Mouse (Mus musculus) mesoderm, embryonic 11.5 days (tissue): ENCODE measurements at regions not wholly inside any gene's neighbourhood (a gene's known extent, or its start where the extent isn't known, plus 50 kb on each side); places are given as distances from the start of the nearest gene placed in this dataset.
"Not testable (repeated sequence)": the region's sequence is repeated elsewhere in the genome, so short reads cannot be mapped to it uniquely, and the experiment has no call there.

ENCODE experiments used
- DNase-seq: peaks from one replicate; pipeline ENCODE4 v3.0.0-alpha.2; 2012; ENCODE audit warnings: low read depth, low spot score

DNA sequence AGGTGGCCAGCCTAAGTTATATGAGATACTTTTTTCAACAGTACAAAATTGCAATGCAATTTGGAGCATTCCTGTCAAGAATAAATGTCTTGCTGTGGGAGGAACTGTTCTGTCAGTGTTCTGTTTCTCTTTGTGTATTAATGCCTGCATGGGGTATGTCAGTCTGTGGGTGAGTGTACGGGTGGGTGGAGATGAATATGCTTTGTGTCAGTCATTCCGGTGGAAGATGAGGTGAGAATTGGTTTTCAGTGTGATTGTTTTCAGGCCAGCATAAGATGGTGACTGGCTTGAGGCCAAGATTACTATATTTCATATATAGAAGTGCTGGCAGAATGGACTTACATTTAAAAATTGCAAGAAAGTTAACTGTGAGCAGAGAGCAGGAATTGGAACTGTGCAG, 184.0 kb downstream of the Frk start:
- DNase-seq, result no peak

DNA sequence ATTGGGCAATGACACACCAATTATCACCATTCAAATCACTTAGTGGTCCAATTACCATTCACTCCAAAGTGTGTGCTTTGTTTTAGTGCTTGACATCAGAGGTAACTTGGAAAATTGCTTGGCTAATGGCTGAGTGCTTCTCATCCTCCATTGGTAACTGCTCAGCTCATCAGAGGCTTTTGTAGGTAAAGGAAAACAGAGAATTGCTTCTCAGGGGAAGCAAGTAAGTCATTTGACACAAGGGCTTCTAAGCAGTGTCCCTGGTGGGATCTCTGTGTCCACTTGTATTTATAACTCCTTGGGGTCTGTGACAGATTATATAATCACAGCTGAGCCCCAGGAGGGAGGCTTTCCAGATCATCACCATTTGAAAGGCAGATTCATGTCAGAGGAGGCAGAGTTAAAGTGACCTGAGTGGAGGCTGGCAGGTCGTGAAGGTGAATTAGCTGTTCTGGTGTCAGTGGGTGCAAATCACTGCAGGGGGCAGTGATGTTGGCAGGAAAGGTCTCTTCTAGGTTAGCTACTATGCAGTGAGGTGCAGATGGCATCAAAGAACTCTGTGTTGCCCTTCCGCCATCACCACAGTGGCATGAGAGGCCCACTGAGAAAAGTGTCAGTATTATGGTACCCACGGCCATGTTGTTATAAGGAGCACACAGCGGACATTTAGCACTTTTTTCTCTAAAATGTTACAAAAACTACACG, 184.7 kb downstream of the Frk start:
- peak; percentile 22 for DNase-seq

DNA sequence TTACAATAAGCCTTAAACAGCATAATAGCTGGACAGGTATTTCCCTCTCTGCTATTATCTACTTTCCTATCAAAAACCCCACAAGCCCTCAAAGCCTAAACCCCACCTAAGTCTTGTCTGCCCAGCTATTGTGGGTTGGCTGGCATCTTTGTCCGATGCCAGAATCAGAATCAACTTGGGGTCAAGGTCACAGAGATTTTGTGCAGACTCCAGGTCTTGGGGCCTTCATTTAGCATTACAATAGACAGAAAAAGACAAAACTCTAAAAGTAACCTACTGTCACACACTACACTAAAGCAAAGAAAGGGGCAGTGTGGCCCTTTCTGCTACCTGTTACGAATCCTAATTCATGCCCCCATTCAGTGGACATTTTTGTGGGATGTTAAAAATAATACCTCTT, 188.6 kb downstream of the Frk start:
- DNase-seq, result no peak

DNA sequence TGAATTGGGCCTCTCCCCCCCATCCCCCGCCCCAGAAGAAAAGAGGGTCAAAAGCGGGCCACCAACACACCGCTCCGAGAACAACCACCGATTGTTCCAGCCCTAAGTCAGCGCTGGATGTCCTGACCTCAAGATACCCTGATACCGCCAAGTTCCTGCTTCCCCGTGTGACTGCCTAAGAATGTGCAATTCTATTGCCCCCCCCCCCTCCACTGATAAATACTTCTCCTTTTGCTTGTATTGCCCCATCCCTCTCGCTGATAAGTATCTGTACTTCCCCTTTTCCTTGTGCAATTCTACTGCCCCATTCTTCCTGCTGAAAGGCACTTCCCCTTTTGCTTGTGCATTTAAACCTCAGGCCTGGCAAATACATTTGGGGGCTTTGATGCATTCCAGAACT, 216.2 kb downstream of the Frk start:
- DNase-seq, result not testable (repeated sequence)

DNA sequence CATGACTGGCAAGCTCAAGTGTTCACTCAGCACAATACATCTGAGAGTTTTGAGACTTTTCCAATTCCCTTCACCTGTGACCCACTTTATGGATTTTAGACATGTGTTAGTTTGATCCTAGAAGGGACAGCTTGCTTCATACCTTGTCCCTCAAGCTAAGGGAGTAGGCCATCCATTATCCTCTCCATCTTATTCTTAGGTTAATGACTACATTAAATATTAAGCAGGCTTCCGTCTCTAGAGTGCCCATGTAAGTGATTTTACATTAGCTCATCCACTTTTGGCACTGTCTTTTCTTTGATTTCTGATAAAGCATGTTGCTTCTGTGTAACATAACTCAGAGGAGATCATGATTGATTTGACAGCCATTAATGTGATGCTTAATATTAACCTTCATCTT, 218.8 kb downstream of the Frk start:
- DNase-seq, result no peak

DNA sequence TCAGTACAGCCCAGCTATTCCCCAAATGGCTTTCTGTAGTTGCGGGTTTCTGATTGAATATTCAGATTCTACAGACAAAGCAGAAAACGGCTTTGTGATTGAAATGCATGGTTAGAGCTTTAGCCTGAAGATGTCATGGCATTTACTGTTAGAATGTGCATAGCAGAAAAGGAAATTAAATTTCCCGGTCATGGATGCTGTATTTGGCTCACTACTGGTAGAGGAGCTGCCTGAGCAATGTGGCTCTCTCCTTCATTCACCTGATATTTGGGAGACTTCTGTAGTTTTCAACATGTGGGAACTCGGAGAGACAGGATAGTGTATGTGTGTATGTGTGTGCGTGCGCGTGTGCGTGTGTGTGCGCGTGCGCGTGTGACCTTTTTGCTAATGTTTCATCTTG, 222.2 kb downstream of the Frk start:
- no peak for DNase-seq

DNA sequence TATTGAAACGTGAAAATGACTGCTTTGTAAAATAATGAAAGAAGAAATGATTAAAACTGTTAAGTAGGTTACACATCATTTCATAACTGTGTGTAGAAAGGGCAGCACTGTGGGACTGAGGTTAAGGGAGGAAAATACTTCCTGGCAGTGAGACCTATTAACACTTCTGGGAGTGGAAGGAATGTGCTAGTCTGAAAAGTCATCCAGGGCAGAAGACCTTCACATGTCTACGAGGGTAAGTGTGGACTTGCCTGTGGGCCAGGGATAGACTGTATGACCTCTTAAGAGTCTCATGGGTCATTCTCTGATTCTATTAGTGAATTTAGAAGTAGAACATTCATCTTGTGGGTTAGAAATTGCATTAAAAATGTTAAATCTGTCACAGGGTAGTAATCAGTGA, 248.1 kb downstream of the Frk start:
- DNase-seq, result no peak

DNA sequence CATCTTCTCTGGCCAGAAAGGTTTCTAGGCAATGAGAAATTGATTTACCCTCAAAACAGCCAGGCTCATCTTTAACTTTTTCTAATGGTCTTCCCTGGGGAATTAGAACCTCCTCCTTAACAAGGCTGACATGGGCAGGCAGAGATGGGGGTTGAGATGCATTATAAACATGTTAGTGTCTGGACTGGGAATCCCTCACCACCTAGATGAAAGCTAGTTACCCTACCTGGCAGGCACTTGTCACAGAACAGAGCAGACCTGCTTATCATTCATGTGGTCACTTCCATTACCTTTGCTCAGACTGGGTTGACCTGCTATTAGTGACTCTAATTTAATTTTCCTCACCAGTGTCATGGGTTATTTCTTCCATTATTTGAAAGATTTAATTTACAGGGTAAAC, 279.2 kb downstream of the Frk start:
- no peak for DNase-seq

DNA sequence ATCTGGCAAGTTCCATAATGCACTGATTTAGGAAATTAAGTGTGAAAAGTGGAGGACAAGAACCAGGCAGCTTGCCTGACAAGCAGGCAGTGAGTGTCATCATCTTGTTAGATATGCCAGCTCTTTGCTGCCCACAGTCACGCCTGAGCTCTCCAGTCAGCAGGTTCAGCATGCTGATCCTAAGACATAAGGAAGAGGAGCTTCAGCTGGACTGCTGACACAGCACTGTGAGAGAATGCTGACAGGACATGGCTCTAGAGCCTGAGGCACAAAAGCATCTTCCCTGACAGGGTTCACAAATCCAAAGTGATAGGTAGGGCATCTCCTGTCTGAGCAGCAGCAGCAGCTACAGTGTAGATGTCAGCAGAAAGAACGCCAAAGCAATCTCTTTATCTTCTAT, 308.9 kb downstream of the Frk start:
- DNase-seq, result no peak

DNA sequence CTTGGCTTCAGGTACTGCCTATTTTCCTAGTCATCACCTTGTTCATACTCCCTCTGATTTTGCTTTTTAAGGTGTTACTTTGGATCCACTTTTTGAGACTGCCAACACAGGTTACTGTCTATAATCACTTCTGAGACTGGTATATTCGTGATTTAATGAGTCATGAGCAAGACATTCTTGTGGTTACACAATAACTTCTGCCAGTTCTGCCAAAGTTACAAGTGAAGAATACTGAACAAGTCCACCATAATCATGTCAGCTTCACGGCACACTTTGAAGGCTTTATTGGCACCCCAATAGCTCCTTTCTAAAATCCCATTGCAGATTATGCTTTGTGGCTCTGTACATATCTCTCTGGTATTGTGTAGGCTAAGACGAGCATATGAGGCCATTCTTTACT, 327.9 kb downstream of the Frk start:
- DNase-seq, result no peak

DNA sequence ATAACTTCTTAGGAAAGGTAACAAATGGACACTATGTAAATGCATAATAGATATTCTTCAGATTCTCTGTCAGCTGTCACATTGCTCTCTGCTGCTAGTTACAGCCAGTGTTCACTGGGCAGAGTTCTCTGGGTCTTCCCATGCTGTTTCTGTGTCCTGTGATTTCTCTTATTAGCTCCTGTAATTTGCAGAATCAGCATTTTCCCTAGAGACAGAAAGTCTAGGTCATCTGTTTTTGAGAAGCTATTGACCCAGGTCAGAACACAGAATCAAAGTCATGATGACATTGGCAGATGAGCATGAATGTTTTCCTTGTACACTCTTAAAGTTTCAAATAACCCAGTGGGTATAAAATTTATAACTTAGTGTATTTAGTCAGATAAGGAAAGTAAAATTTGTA, 340.9 kb downstream of the Frk start:
- DNase-seq, result no peak

DNA sequence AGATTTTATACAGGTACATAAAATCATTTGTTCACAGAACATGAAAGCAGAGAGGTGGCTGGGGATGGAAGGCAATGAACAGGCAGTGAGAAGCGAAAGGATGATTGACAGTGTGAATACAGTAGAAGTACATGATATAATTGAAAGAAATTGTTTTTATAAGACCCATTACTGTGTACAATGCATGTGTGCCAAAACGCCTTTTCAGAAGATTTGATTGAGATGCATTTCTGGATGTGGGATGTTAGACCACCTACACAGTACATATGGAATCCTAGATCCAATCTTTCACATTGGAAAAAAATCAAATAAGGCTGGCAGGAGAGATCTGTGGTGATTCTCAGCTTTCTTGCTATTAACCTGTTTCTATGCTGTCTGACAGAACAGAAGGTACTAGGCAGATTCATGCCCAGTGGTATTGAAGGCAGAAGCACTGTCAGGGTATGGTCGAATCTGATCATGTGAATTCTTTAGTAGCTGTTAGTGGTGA, 358.9 kb downstream of the Frk start:
- no peak for DNase-seq

DNA sequence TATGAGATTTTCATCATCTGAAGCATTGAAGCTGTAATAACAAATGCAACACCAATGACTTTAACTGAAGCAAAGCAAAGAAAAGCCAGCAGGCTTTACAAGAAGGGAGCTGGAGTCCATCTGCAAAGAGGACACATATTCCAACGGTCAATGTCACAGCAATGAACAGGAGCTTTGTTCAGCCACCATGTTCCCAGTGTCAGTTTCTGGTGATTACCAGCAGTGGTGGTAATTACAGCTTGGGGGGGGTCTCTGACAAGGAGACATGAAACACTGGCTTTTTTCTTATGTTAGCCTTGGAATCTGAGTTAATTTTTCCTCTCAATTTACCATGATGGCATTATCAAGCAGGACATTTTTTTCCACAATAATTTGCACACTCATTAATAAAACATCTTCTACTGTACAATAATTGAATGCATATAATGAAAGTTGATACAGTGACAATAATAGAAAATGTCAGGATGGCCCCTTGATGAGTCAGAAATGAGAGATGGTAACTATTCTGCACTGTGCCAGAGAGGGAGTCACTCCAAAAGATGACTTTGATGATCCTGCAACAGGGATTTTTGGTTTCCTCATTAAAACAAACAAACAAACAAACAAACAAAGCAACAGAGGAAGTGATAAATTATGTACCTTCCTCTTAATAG, 373.4 kb downstream of the Frk start:
- DNase-seq, result no peak

DNA sequence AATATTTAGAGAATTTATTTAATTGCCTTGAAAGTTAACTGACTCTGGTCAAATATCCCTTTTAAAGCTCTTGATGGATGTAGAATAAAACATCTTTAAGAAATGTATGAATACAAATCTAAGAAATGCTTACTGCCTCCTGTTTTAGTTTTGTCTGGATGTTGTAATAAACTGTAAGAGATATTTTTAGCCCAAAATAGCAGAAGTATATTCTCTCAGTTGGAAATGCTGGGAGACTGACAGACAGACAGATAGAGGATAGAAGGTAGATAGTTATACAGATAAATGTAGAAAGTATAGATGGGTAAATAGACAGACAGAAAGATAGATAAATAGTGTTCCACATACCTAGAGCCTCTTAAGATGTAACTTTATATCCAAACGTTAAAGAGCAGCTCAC, 379.5 kb downstream of the Frk start:
- DNase-seq, result no peak

DNA sequence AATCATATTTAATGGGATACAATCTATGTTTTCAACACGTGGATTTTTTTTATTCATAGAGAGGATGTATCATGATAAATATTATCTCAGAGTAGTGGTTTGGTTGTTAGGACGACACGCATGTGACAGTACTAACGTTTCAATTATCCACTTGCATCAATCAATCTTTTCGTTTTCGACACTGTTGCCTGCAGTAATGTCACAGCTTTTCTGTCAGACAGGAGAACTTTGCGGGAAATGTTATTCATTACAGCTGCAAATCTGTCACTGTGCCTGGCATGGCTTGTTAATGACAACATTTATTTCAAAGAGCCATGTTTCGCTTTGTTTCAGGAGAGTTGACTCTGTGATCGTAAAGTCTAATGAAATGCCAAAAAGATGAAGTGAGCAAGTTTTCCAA, 388.7 kb downstream of the Frk start:
- DNase-seq, result peak; percentile 16

DNA sequence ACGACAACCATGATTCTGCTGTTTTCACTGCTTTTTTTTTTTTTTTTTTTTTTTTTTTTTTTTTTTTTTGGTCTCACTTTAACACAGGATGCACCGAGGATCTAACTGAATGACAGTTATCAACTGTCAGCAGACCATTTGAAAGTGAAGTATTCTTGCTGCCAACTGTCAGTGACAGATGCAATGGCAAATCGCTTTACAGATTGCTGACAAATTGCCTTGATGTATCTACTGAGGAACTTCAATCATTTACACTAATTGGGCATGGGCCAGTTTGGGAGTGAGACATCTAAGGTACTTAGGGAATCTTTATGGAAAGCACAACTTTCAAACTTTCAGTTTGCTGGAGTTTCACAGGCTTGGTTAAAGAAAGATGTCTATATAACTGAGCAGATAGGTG, 395.3 kb downstream of the Frk start:
- no peak for DNase-seq

DNA sequence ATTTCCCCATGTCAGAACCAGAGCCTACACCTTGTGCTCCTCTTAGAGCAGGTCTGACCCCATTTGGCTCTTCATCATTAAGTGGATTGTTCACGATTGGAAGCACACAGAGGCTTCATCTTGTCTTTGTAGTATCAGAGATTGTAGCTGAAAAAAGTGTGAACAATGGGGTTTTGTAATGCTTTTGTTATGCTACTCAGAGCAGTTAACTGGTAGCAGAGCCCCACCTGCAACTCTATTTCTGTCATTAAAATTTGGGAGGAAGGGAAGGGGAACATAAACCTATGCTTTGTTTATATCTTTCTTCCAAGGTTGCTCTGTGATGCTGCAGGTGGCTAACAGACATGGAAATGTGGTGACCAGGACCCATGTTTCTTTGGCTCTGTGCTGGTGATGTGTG, 404.4 kb downstream of the Frk start:
- DNase-seq, result no peak

DNA sequence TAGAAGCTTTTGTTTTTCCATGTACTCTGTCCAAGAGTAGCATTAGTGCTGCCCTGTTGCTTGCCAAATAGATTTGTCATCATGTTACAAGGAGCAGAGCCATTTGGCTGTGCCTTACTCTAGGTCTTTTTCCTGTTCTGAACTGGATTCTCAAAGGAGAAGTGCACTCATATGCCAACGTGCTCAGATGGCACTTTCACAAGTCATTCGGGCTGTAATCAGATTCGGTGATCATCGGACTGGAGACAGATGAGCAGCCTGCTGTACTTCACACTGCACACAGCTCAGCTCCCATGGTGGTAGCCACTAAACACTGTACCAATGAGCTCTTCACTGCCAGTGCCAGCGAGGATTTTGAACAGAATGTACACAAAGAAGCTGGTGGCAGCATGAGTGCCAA, 421.1 kb downstream of the Frk start:
- DNase-seq, result no peak

DNA sequence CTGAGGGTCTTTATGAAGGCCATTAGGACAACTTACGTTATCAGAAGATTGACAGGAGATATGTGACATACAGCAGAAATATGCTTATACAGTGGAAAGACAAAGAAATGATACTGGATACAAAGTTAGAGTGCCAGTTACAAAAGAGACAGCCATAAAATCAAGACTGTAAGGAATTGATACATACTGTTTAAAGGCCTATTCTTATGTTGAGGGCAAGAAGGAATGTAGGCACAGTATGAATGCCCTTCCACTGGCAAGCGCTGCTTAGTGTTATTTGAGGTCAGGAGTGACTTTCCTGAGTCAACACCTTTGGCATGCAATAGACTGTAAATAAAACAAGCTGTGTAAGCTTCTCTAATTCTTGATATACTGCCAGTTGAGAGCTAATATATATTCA, 421.5 kb downstream of the Frk start:
- DNase-seq, result no peak

DNA sequence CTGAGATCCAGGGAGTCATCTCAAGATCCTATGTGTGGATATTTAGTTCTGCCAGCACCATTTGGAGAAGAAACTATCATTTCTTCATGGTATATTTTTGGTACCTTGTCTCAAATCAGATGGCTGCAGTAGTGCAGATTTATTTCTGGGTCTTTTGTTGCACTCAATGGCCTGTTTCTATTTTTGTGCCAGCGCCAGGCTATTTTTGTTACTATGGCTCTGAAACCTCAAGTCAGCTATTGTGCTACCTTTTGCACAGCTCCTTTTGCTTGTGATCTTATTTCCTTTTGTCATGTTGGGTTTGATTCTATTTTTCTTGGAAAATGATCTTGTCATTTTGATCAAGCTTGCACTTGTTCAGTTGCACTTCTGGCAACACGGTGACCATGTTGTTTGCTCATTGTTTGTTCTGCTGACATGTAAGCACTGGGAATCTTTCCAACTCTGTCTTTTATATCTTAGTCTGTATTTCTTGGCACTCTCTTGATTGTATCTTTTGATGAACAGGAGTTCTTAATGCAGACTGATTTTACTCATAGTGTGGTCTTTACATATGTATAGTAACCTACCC, 429.0 kb downstream of the Frk start:
- DNase-seq, result no peak
